Mouse (Mus musculus): ENCODE results near the gene Gjb5. TPM values are rescaled to one million over a fixed set of nuclear protein-coding genes. Genes with fewer than 3 reads are reported as not detected.

Gjb5 gene
- polyA plus RNA-seq, 1 experiment from 2014 or later, result 0.73 TPM

Other genes starting within 250 kb of the Gjb5 start
- gene Tmem35b, start 234.5 kb downstream of the Gjb5 start, polyA plus RNA-seq (2015; fragmentation: Nextera tagmentation; extraction: Ambion mirVana), result 27.3 and 28.5 TPM in 2 replicates
- 0.50 and 0.75 TPM in 2 replicates for gene Dlgap3, start 189.0 kb downstream of the Gjb5 start, polyA plus RNA-seq (2015; fragmentation: Nextera tagmentation; extraction: Ambion mirVana)
- gene Smim12, start 114.4 kb downstream of the Gjb5 start, polyA plus RNA-seq (2015; fragmentation: Nextera tagmentation; extraction: Ambion mirVana), result 56.1 and 63.3 TPM in 2 replicates
- gene Gja4, start 44.1 kb downstream of the Gjb5 start, polyA plus RNA-seq (2015; fragmentation: Nextera tagmentation; extraction: Ambion mirVana), result 17.2 and 17.9 TPM in 2 replicates
- 3.9 and 5.6 TPM in 2 replicates for gene Gjb3, start 27.3 kb downstream of the Gjb5 start, polyA plus RNA-seq (2015; fragmentation: Nextera tagmentation; extraction: Ambion mirVana)
- 0.09 TPM in 1 of 2 replicates, not detected in the other for gene Gjb4, start 4.1 kb downstream of the Gjb5 start, polyA plus RNA-seq (2015; fragmentation: Nextera tagmentation; extraction: Ambion mirVana)